Mouse (Mus musculus) cortical plate, adult 2 months (tissue): ENCODE results near the gene Asf1b.

Experiments used
- CTCF ChIP-seq: fragments of 200-500 bp; IDR thresholded peaks from 2 replicates; pipeline ENCODE4 v1.5.1; 2011; ENCODE audit warnings: mild to moderate bottlenecking, control low read depth, low read length; ENCODE audit not compliant: insufficient read depth; ENCODE audit errors: extremely low read depth
- POLR2A ChIP-seq: fragments of 200-500 bp; IDR thresholded peaks from 2 replicates; pipeline ENCODE4 v1.6.1; 2011; ENCODE audit warnings: mild to moderate bottlenecking, low read length, control low read depth; ENCODE audit not compliant: insufficient read depth; ENCODE audit errors: extremely low read depth

- TF ChIP-seq POLR2A (no peak), CTCF (no peak)
Observed at GRCm38 (mm10) chr8:83981533-83981932, 26.2 kb downstream of the Asf1b start.
